Mouse (Mus musculus) heart, adult 2 months (tissue): Measurements from ENCODE around the gene Atp5k.

Experiments
- CTCF ChIP-seq: fragments of 200-600 bp; IDR thresholded peaks from 2 replicates; pipeline ENCODE4 v1.8.1; 2022; ENCODE audit warnings: antibody characterized with exemption, mild to moderate bottlenecking, moderate library complexity
- EP300 ChIP-seq: fragments of 200-500 bp; IDR thresholded peaks from 2 replicates; pipeline ENCODE4 v1.6.1; 2011; ENCODE audit warnings: low read depth, low read length, control low read depth; ENCODE audit not compliant: insufficient read depth
- POLR2A ChIP-seq: fragments of 200-500 bp; IDR thresholded peaks from 2 replicates; pipeline ENCODE4 v1.6.1; 2011; ENCODE audit warnings: mild to moderate bottlenecking, low read depth, low read length, control low read depth; ENCODE audit not compliant: insufficient read depth

- TF ChIP-seq CTCF (no peak), EP300 (no peak), POLR2A (no peak)
Measured at GRCm38 (mm10) chr5:108388201-108388600, 46.0 kb downstream of the Atp5k start, which contains the start of gene Pde6b.
